ENCODE assay signal across 8 mouse cellular contexts in genomic region chr17:79020208-79020983, GRCm38 (mm10). TPM values are rescaled to one million over a fixed set of nuclear protein-coding genes. Genes with fewer than 3 reads are reported as not detected.
DNase-seq lines count a peak whose midpoint lies in the region; ATAC-seq and TF ChIP-seq lines count a peak whose summit lies in the region.

TSS of gene Prkd3 (minus strand) at chr17:79020816.

- H3K4me1 ChIP-seq in embryonic facial prominence, embryonic 13.5 days = peaks cover 22% of the 10 kb centered on the region
- no peaks in the 10 kb centered on the region; the same call in 1 of the 2 replicates for H3K4me1 ChIP-seq in kidney, adult 2 months (ENCODE audit: control insufficient read depth, insufficient read depth, low read length)
- H3K4me1 ChIP-seq in limb, embryonic 13.5 days = peaks cover 37% of the 10 kb centered on the region
- peaks cover 27% of the 10 kb centered on the region for H3K4me1 ChIP-seq in midbrain, embryonic 13.5 days (replicated peaks)
- H3K4me1 ChIP-seq in spleen, adult 2 months (ENCODE audit: control insufficient read depth, insufficient read depth, insufficient read length) = peaks cover 4% of the 10 kb centered on the region; the same call in 1 of the 2 replicates

- DNase-seq in cerebellum, adult 11 months = peak; percentile 7
- DNase-seq in cerebellum, adult 11-12 months = no peak
- DNase-seq in heart, adult 8-10 months (ENCODE audit: low spot score) = peak; percentile 35
- peak; percentile 72 for DNase-seq in kidney, adult 2 months
- DNase-seq in spleen, adult 2 months (ENCODE audit: low read depth in 1 of 2, low spot score in 2 of 2) = peak in 1 of 2 experiments; percentile 53

- TF ChIP-seq CTCF in kidney, adult 2 months (conservative IDR thresholded peaks at IDR 0.05; ENCODE audit: insufficient read depth, insufficient read length, low read depth, low read length) = no peak
- TF ChIP-seq CTCF in spleen, adult 2 months (IDR thresholded peaks at IDR 0.05; ENCODE audit: extremely low read depth, insufficient read depth, insufficient read length, insufficient replicate concordance) = no peak

- peak within 1 kb of the TSS; percentile 93 for H3K27ac ChIP-seq in embryonic facial prominence, embryonic 13.5 days
- peak within 1 kb of the TSS; percentile 81 for H3K27ac ChIP-seq in kidney, adult 2 months (ENCODE audit: insufficient read depth, low read depth, low read length)
- H3K27ac ChIP-seq in limb, embryonic 13.5 days = peak within 1 kb of the TSS; percentile 92
- H3K27ac ChIP-seq in midbrain, embryonic 13.5 days = peak within 1 kb of the TSS; percentile 77
- H3K27ac ChIP-seq in spleen, adult 2 months (ENCODE audit: insufficient read depth, low read length) = peak within 1 kb of the TSS; percentile 81

- ATAC-seq in embryonic facial prominence, embryonic 13.5 days (ENCODE audit: insufficient number of reproducible peaks, insufficient read depth, low FRiP score, low TSS enrichment, low read depth) = peak; percentile 95
- peak; percentile 95 for ATAC-seq in limb, embryonic 13.5 days (ENCODE audit: low FRiP score, low read depth)
- ATAC-seq in midbrain, embryonic 13.5 days = peak; percentile 94

- no peak for TF ChIP-seq POLR2A in kidney, adult 2 months (IDR thresholded peaks at IDR 0.05; ENCODE audit: low read depth, low read length)
- TF ChIP-seq POLR2A in spleen, adult 2 months (IDR thresholded peaks at IDR 0.05; ENCODE audit: low read depth, low read length) = no peak; the same call in 1 of the 2 replicates

- WGBS in embryonic facial prominence, embryonic 13.5 days = under 1% methylated on average over 72 of the region's 113 CpGs
- whole genome bisulfite sequencing in kidney, adult 2 months = 2% methylated on average over 103 of the region's 113 CpGs
- 1% methylated on average over 28 of the region's 113 CpGs for WGBS in limb, embryonic 13.5 days
- under 1% methylated on average over 67 of the region's 113 CpGs for WGBS in midbrain, embryonic 13.5 days
- WGBS in spleen, adult 2 months = 2% methylated on average over 95 of the region's 113 CpGs

- H3K4me2 ChIP-seq in embryonic facial prominence, embryonic 13.5 days = peak within 1 kb of the TSS; percentile 79
- peak within 1 kb of the TSS; percentile 76 for H3K4me2 ChIP-seq in limb, embryonic 13.5 days (replicated peaks)
- H3K4me2 ChIP-seq in midbrain, embryonic 13.5 days (replicated peaks) = peak within 1 kb of the TSS; percentile 80

- H3K27me3 ChIP-seq in embryonic facial prominence, embryonic 13.5 days = 0 out of 2 replicates have a peak, but pooled peaks cover 5% of the 10 kb centered on the region
- H3K27me3 ChIP-seq in kidney, adult 2 months (replicated peaks; ENCODE audit: control insufficient read depth, insufficient read depth, low read length) = no peaks in the 10 kb centered on the region
- peaks cover 11% of the 10 kb centered on the region for H3K27me3 ChIP-seq in limb, embryonic 13.5 days
- peaks cover 13% of the 10 kb centered on the region for H3K27me3 ChIP-seq in midbrain, embryonic 13.5 days
- H3K27me3 ChIP-seq in spleen, adult 2 months (ENCODE audit: control insufficient read depth, insufficient read depth, low read length) = no peaks in the 10 kb centered on the region

- no peaks in the 10 kb centered on the region for H3K9me3 ChIP-seq in embryonic facial prominence, embryonic 13.5 days
- H3K9me3 ChIP-seq in limb, embryonic 13.5 days = no peaks in the 10 kb centered on the region
- H3K9me3 ChIP-seq in midbrain, embryonic 13.5 days = no peaks in the 10 kb centered on the region

- no peaks in the 10 kb centered on the region for H3K36me3 ChIP-seq in embryonic facial prominence, embryonic 13.5 days
- H3K36me3 ChIP-seq in kidney, adult 2 months (ENCODE audit: control insufficient read depth, insufficient read depth, low read length) = no peaks in the 10 kb centered on the region
- 0 out of 2 replicates have a peak, but pooled peaks cover under 1% of the 10 kb centered on the region for H3K36me3 ChIP-seq in limb, embryonic 13.5 days
- no peaks in the 10 kb centered on the region for H3K36me3 ChIP-seq in midbrain, embryonic 13.5 days
- H3K36me3 ChIP-seq in spleen, adult 2 months (ENCODE audit: control insufficient read depth, insufficient read depth, low read length) = no peaks in the 10 kb centered on the region

- H3K4me3 ChIP-seq in embryonic facial prominence, embryonic 13.5 days = peak within 1 kb of the TSS; percentile 74
- H3K4me3 ChIP-seq in kidney, adult 2 months (ENCODE audit: insufficient read depth, low read depth, low read length) = peak within 1 kb of the TSS; percentile 67
- peak within 1 kb of the TSS; percentile 81 for H3K4me3 ChIP-seq in limb, embryonic 13.5 days
- H3K4me3 ChIP-seq in midbrain, embryonic 13.5 days (replicated peaks) = peak within 1 kb of the TSS; percentile 80
- peak within 1 kb of the TSS; percentile 93 for H3K4me3 ChIP-seq in spleen, adult 2 months (ENCODE audit: extremely low read depth, insufficient read depth, insufficient read length)

- peak within 1 kb of the TSS; percentile 95 for H3K9ac ChIP-seq in embryonic facial prominence, embryonic 13.5 days
- peak within 1 kb of the TSS; percentile 93 for H3K9ac ChIP-seq in limb, embryonic 13.5 days
- peak within 1 kb of the TSS; percentile 76 for H3K9ac ChIP-seq in midbrain, embryonic 13.5 days (replicated peaks)

RNA-seq across cellular contexts. Expression of gene Prkd3, which starts in this region (rescaled TPM):
- polyA plus RNA-seq in embryonic facial prominence, embryonic 13.5 days (2015; fragmentation: Nextera tagmentation; extraction: Ambion mirVana) = 43.0 and 46.9 TPM in 2 replicates
- total RNA-seq in heart, adult 8-10 months (2022) = 10 to 100 TPM; 14.2 to 15.5 (median 14.9) TPM
- 9.4 and 10.3 TPM in 2 replicates for polyA plus RNA-seq in kidney, adult 2 months (2012; rRNA removed)
- polyA plus RNA-seq in limb, embryonic 13.5 days (2015; fragmentation: Nextera tagmentation; extraction: Ambion mirVana) = 44.2 and 48.2 TPM in 2 replicates
- polyA plus RNA-seq in midbrain, embryonic 13.5 days (2015; fragmentation: Nextera tagmentation; extraction: Ambion mirVana) = 20.8 and 21.0 TPM in 2 replicates
- 5.3 and 5.9 TPM in 2 replicates for polyA plus RNA-seq in spleen, adult 2 months (2012; rRNA removed)
